Mouse (Mus musculus) lung, postnatal 36 days (tissue): ENCODE measurements around the gene Prkch.

ENCODE experiments used
- DNase-seq: peaks from one replicate; pipeline ENCODE4 v3.0.0; 2022; ENCODE audit warnings: mixed read lengths

The Prkch gene

GRCm38 (mm10) chr12:73687077-73688035 is 102.8 kb downstream of the Prkch start:
- peak; percentile 95 for DNase-seq

- DNase-seq: peak; percentile 51
These were observed 107.7 kb downstream of the Prkch start for GRCm38 (mm10) chr12:73692321-73692720.

- DNase-seq: peak; percentile 93
These were observed 108.8 kb downstream of the Prkch start for GRCm38 (mm10) chr12:73693347-73693746.

GRCm38 (mm10) chr12:73694690-73695089 is 110.1 kb downstream of the Prkch start:
- no peak for DNase-seq

- DNase-seq: no peak
These were observed 110.5 kb downstream of the Prkch start for GRCm38 (mm10) chr12:73695110-73695509.

GRCm38 (mm10) chr12:73696084-73696483 is 111.5 kb downstream of the Prkch start:
- no peak for DNase-seq

GRCm38 (mm10) chr12:73696946-73697345 is 112.3 kb downstream of the Prkch start:
- no peak for DNase-seq

GRCm38 (mm10) chr12:73698436-73698835 is 113.8 kb downstream of the Prkch start:
- no peak for DNase-seq

- no peak for DNase-seq
These were observed 114.2 kb downstream of the Prkch start for GRCm38 (mm10) chr12:73698841-73699240.

- DNase-seq: no peak
These were observed 115.0 kb downstream of the Prkch start for GRCm38 (mm10) chr12:73699471-73700186.

- peak; percentile 27 for DNase-seq
These were observed 116.0 kb downstream of the Prkch start for GRCm38 (mm10) chr12:73700544-73701069.

GRCm38 (mm10) chr12:73701999-73702398 is 117.4 kb downstream of the Prkch start:
- no peak for DNase-seq

- DNase-seq: no peak
These were observed 119.8 kb downstream of the Prkch start for GRCm38 (mm10) chr12:73704382-73704781.

GRCm38 (mm10) chr12:73705097-73705690 is 120.6 kb downstream of the Prkch start:
- DNase-seq: peak; percentile 73

GRCm38 (mm10) chr12:73708498-73708897 is 123.9 kb downstream of the Prkch start:
- DNase-seq: no peak

GRCm38 (mm10) chr12:73708920-73709319 is 124.3 kb downstream of the Prkch start:
- DNase-seq: peak; percentile 66

- DNase-seq: no peak
These were observed 126.2 kb downstream of the Prkch start for GRCm38 (mm10) chr12:73710846-73711245.

GRCm38 (mm10) chr12:73712122-73712521 is 127.5 kb downstream of the Prkch start:
- DNase-seq: no peak

- no peak for DNase-seq
These were observed 130.0 kb downstream of the Prkch start for GRCm38 (mm10) chr12:73714589-73714988.

GRCm38 (mm10) chr12:73715331-73715730 is 130.7 kb downstream of the Prkch start:
- DNase-seq: no peak

- DNase-seq: peak; percentile 65
These were observed 131.5 kb downstream of the Prkch start for GRCm38 (mm10) chr12:73715954-73716731.

- no peak for DNase-seq
These were observed 133.4 kb downstream of the Prkch start for GRCm38 (mm10) chr12:73718036-73718435.
